Mouse (Mus musculus) spleen, adult 18-20 months (tissue): ENCODE measurements at regions not wholly inside any gene's neighbourhood (a gene's known extent, or its start where the extent isn't known, plus 50 kb on each side); places are given as distances from the start of the nearest gene placed in this dataset.

Experiments
- DNase-seq, 2 experiments: peaks; one replicate each; pipeline ENCODE4 v3.0.0; 2022; ENCODE audit warnings: mixed read lengths in 2 of 2

GRCm38 (mm10) chr3:37909008-37909407 is 184.7 kb upstream of the Gm5148 start:
- no peak for DNase-seq

DNA sequence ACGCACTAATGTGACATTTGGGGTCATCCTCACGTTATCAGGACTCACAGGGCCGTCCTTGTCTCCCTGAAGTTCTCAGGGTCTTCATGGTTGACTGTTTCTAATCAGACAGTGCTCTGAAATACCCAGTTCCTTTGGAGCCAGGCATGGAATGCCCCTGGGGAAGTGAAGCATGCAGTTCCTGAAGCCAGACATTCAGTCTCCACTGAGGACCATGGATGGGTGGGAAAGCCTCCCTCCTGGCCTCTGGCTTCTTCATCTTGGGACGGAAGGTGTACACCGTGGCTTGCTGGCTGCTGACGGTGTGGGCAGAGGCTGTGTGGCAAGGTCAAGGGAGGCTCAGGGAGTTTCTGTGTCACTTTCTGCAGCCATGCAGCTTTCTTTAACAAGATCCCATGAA is 184.2 kb upstream of the Gm5148 start:
- no peak for DNase-seq

- no peak for DNase-seq
Observed at GRCm38 (mm10) chr3:37907432-37908088, 183.3 kb upstream of the Gm5148 start.

- no peak for DNase-seq
Observed at GRCm38 (mm10) chr3:37906806-37907251, 182.5 kb upstream of the Gm5148 start.

DNA sequence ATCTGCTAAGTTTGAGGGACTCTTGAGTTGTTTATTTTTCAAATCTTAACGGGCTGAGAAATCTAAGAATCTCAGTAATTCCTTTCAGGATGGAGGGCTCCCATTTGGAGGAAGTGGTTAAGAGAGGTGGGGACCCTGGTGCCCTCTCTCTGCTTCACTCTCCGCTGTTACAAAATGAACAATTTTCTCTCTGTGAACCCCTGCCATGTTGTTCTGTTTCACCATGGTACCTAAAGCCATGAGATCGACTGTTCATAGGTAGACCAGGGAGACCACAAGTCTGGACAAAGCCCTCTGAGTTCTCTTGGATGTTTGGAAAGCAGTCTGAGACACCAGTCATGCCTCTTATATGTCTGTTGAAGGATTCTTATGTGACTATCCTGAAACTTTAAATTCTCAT is 179.9 kb upstream of the Gm5148 start:
- DNase-seq: no peak

DNA sequence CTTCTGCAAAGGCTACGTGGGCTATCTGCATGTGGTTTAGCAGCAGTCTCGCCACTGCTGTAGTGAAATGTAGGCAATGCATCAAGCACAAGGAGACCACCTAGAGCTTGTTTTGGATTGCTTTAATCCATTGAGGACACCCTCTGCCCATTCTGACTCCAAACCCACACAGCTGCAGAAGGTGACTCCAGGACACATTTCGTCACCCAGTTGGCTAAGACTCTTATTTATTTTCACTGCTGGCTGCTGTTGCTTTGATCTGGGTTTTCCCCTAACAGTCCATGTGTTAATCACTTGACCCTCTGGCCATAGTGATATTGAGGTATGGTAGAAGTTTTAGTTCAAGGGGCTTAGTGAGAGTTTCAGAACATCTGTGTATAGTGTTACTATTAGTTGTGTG is 179.2 kb upstream of the Gm5148 start:
- DNase-seq: no peak

GRCm38 (mm10) chr3:37903021-37903420 is 178.7 kb upstream of the Gm5148 start:
- no peak for DNase-seq

GRCm38 (mm10) chr3:37897392-37897791 is 173.1 kb upstream of the Gm5148 start:
- DNase-seq: no peak

- no peak for DNase-seq
Observed at GRCm38 (mm10) chr3:37896821-37897311, 172.6 kb upstream of the Gm5148 start.

DNA sequence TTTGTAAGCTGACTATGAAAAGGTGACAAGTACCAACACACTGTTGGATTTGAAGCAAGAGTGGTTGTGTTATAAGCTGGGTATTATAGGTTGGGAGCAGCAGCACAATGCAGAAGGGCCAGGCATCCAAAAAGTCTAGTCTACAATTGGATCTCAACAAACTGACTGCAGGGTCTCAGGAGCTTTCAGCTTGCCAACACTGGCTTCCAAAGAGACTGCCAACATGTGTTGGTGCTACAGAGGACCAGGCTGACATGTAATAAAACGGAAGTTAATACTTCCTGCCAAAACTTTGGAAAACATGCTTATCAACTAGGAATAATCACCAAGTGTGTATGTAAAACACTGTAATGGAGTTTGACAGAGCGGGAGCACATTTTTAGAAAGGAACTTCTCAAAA is 170.3 kb upstream of the Gm5148 start:
- no peak for DNase-seq

DNA sequence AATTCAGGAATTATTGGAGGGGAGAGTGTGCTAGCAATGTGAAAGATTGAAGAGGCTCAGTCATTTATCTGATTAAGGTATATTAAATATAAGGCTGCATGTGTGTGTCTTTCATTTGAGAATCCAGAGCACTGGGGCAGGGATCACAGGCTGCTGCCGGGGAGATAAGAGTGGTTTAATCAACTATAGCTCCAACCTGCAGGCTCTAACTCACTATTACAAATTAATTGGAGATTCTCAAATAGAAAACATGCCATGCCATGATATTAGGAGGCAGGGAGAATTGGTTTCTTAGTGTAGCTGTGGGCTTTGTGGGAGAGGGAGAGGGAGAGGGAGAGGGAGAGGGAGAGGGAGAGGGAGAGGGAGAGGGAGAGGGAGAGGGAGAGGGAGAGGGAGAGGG is 165.9 kb upstream of the Gm5148 start:
- DNase-seq: no peak

GRCm38 (mm10) chr3:37888455-37888854 is 164.2 kb upstream of the Gm5148 start:
- no peak for DNase-seq

DNA sequence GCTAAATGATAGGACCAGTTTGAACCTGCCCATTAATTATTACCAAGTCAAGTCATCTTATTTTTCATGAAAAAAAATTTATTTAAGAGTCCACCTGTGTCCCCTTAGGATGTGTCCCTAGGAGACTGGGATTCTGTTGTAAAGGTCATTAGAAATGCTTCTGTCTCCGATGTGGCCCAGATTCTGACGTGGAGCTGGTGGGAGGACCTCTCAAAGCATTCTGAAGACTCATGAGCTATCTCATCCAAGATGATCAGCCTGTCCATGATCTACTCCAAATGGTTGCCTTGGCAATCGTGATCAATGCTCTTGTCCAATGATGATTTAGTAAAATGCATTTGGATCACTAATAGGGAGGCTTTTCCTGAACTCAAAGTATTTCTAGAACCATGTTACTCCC is 163.4 kb upstream of the Gm5148 start:
- DNase-seq: no peak

- DNase-seq: no peak
Observed at GRCm38 (mm10) chr3:37886705-37887454, 162.6 kb upstream of the Gm5148 start.

GRCm38 (mm10) chr3:37885776-37886175 is 161.5 kb upstream of the Gm5148 start:
- no peak for DNase-seq

DNA sequence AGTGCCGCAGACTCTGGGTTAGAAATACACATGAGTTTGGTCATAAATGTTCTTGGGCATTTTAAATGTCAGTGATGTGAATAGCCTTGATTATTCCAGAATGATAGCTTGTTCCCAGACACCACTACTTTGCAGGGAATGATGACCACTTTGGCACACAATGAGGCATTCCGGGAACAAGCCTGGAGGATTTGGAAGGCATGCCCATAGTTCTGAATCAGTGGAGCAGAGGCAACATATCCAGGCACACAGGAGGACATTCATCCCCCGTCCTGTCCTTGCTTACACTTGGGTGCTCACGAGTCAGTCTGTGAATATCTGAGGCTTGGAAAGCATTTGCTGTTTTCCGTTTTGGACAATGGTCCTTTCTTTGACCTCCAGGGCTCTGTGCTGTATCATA is 158.1 kb upstream of the Gm5148 start:
- no peak for DNase-seq

GRCm38 (mm10) chr3:37881016-37881415 is 156.7 kb upstream of the Gm5148 start:
- no peak for DNase-seq

DNA sequence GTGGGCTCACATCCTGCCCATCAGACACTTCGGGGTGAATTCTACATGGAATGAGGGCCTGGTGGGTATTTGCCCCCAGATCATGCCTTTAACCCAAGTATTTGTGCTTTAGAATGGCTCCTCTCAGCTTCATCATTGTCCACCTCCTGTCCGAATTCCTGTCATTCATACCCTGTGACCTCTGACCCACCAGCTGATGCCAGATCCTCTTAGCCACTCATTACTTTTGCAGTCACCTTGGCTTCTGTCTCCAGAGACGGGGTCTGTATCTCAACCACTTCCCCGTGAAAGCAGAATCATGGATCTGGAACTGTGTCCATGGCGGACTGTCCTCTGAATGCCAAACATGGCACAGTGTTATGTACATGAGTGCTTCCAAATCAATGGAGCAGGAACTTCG is 154.8 kb upstream of the Gm5148 start:
- no peak for DNase-seq

GRCm38 (mm10) chr3:37876016-37876765 is 151.9 kb upstream of the Gm5148 start:
- no peak for DNase-seq

DNA sequence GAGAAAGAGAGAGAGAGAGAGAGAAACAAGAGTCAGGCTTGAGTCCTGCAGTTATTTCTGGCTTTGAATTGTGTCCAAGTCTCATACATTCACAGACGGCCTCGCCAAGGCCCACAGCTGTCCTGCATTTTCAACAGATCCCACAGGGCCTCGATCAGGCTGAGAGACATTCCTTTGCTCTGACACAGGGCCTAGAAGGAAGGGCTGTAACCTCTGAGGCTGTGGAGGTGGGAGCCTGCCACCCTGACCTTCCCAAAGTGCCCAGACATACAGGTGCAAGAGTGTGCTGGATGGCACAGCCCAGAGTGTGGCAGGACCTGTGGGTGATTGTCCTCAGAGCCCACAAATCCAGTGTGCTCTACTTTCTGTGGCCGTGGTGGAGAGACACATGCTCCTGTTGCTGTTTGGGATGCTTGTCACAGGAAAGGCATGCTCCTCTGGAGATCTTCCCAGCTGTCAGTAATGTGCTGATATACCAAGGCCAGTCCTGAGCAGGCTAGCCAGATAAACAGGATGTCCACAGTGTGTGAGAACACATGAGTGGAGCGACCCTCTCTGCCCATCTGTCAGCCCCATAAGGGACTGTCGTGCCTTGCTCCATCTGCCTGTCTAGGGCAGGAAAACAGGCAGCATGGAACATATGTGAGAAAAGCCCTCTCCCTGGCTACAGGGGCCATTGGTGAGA is 151.2 kb upstream of the Gm5148 start:
- no peak for DNase-seq

DNA sequence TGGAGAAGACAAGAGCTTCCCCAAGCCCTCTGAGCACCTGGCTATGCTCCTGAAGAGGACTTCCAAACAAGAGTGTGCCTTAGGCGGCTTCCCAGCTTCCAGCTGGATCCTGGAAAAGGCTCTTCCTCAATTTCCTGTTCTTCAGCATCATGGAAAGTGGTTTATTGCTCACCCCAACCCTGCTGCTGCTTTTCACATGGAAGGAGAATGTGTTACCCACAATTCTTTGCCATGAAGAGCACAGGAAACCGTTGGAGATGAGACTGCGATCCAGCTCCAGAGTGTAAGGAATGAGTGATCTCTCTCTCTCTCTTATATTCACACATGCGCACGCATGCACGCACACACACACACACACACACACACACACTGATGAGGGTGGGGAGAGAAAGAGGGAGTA is 150.6 kb upstream of the Gm5148 start:
- no peak for DNase-seq

GRCm38 (mm10) chr3:37874346-37874745 is 150.1 kb upstream of the Gm5148 start:
- no peak for DNase-seq

DNA sequence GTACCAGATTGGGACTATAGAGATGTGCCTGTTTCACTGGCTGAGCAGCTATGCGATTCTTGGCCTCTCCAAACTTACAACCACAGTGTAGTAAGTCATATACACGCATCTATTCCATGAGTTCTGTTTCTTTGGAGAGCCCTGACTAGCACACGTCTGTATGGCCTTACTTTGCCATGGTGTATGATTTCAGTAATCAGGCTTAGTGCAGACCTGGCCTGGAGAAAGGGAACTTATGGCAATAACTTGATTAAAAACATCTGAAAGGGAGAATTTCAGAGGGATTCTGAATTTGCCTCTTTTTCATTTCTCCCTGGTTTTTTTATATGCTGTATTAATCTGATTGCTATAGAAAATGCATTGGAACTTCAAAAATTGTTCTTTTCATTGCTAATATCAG is 148.0 kb upstream of the Gm5148 start:
- no peak for DNase-seq
